In genomic region chr1:193035371-193036238, GRCm38 (mm10) we compare ENCODE assay signal across 8 mouse cellular contexts. TPM values are rescaled to one million over a fixed set of nuclear protein-coding genes. Genes with fewer than 3 reads are reported as not detected.
DNase-seq lines count a peak whose midpoint lies in the region; ATAC-seq and TF ChIP-seq lines count a peak whose summit lies in the region.

Gene Syt14 (minus strand): TSS chr1:193035775.

- no peaks in the 10 kb centered on the region for H3K36me3 ChIP-seq in kidney, adult 2 months (ENCODE audit: control insufficient read depth, insufficient read depth, low read length)
- H3K36me3 ChIP-seq in myocyte (ENCODE audit: control insufficient read depth, insufficient read depth), result no peaks in the 10 kb centered on the region
- no peaks in the 10 kb centered on the region for H3K36me3 ChIP-seq in stomach, embryonic 15.5 days

- WGBS in kidney, adult 2 months, result under 1% methylated on average over 61 of the region's 67 CpGs
- WGBS in stomach, embryonic 15.5 days, result under 1% methylated on average over 50 of the region's 67 CpGs

- TF ChIP-seq CTCF in kidney, adult 2 months (conservative IDR thresholded peaks at IDR 0.05; ENCODE audit: insufficient read depth, insufficient read length, low read depth, low read length), result no peak

- ATAC-seq in stomach, embryonic 15.5 days (ENCODE audit: insufficient read depth, low FRiP score, low read depth), result peak; percentile 99

- H3K27me3 ChIP-seq in kidney, adult 2 months (replicated peaks; ENCODE audit: control insufficient read depth, insufficient read depth, low read length), result no peaks in the 10 kb centered on the region
- H3K27me3 ChIP-seq in myocyte (ENCODE audit: control insufficient read depth, insufficient read depth, insufficient read length), result peaks cover 10% of the 10 kb centered on the region
- 0 out of 2 replicates have a peak, but pooled peaks cover 2% of the 10 kb centered on the region for H3K27me3 ChIP-seq in stomach, embryonic 15.5 days (replicated peaks)

- H3K27ac ChIP-seq in kidney, adult 2 months (ENCODE audit: insufficient read depth, low read depth, low read length), result no peak within 1 kb of the TSS
- H3K27ac ChIP-seq in stomach, embryonic 15.5 days, result 0 out of 2 replicates have a peak within 1 kb of the TSS, but pooled peaks have one; percentile 35

- H3K9ac ChIP-seq in stomach, embryonic 15.5 days, result peak within 1 kb of the TSS; percentile 48

- H3K4me1 ChIP-seq in kidney, adult 2 months (ENCODE audit: control insufficient read depth, insufficient read depth, low read length), result no peaks in the 10 kb centered on the region
- H3K4me1 ChIP-seq in stomach, embryonic 15.5 days, result peaks cover 9% of the 10 kb centered on the region; the same call in 1 of the 2 replicates

- no peak for TF ChIP-seq POLR2A in kidney, adult 2 months (IDR thresholded peaks at IDR 0.05; ENCODE audit: low read depth, low read length)
- no peak for TF ChIP-seq POLR2A in myocyte (IDR thresholded peaks at IDR 0.05; ENCODE audit: insufficient read length, low read depth)

- H3K9me3 ChIP-seq in stomach, embryonic 15.5 days, result no peaks in the 10 kb centered on the region

- peak; percentile 47 for DNase-seq in spleen, adult 12 weeks (ENCODE audit: low spot score)
- DNase-seq in spleen, adult 18-20 months, result no peak
- DNase-seq in embryo, embryonic 11 days, result peak; percentile 93
- peak; percentile 46 for DNase-seq in gastrocnemius, postnatal 25 days
- DNase-seq in kidney, adult 2 months, result peak; percentile 86
- DNase-seq in liver, result peak; percentile 97

- no peaks in the 10 kb centered on the region for H3K79me2 ChIP-seq in myocyte (ENCODE audit: control insufficient read depth, insufficient read depth)

- H3K4me3 ChIP-seq in kidney, adult 2 months (ENCODE audit: insufficient read depth, low read depth, low read length), result peak within 1 kb of the TSS; percentile 64
- H3K4me3 ChIP-seq in myocyte, result no peak within 1 kb of the TSS
- H3K4me3 ChIP-seq in stomach, embryonic 15.5 days (replicated peaks), result peak within 1 kb of the TSS; percentile 68

- no peak within 1 kb of the TSS for H3K4me2 ChIP-seq in myocyte (ENCODE audit: low read depth)
- peak within 1 kb of the TSS; percentile 92 for H3K4me2 ChIP-seq in stomach, embryonic 15.5 days

- H3ac ChIP-seq in myocyte (ENCODE audit: control insufficient read depth, insufficient read length), result no peak within 1 kb of the TSS

TF ChIP-seq in myocyte, 11 proteins besides CTCF, POLR2A, EP300 and RAD21:
- TF ChIP-seq POLR2AphosphoS2 (IDR thresholded peaks at IDR 0.05; ENCODE audit: insufficient read length, low read depth) (no peak), MYOD1 (IDR thresholded peaks at IDR 0.05; ENCODE audit: control insufficient read depth in 1 of 3, insufficient read length in 2 of 3, low read depth in 2 of 3) (peak in 1 of 3 experiments; percentile 34), REST (IDR thresholded peaks at IDR 0.05; ENCODE audit: insufficient read depth, insufficient read length) (peak; percentile 92), TCF3 (IDR thresholded peaks at IDR 0.05; ENCODE audit: insufficient read length, low read depth) (no peak), MAX (IDR thresholded peaks at IDR 0.05; ENCODE audit: low read depth) (no peak), MYOG (IDR thresholded peaks at IDR 0.05; ENCODE audit: control insufficient read depth in 1 of 3, insufficient read depth in 1 of 3, insufficient read length in 2 of 3, low read depth in 2 of 3) (peak in 1 of 3 experiments; percentile 21), E2F4 (IDR thresholded peaks at IDR 0.05; ENCODE audit: insufficient read depth) (no peak), CEBPB (IDR thresholded peaks at IDR 0.05; ENCODE audit: insufficient read depth, poor library complexity, severe bottlenecking) (no peak), TCF12 (IDR thresholded peaks at IDR 0.05; ENCODE audit: insufficient read depth, poor library complexity, severe bottlenecking) (no peak), USF1 (IDR thresholded peaks at IDR 0.05; ENCODE audit: low read depth) (no peak), SRF (IDR thresholded peaks at IDR 0.05; ENCODE audit: control insufficient read depth, insufficient read length, low read depth) (no peak)

RNA-seq across cellular contexts. Expression of gene Syt14, which starts in this region (rescaled TPM):
- under 1 TPM; 0.08 to 0.20 TPM for total RNA-seq in gastrocnemius, postnatal 25 days (2021)
- 1.2 and 1.7 TPM in 2 replicates for polyA plus RNA-seq in kidney, adult 2 months (2012; rRNA removed)
- polyA plus RNA-seq in myocyte (2012; fragmentation: generic; extraction: Trizol), result not detected
- 1.7 and 1.9 TPM in 2 replicates for polyA plus RNA-seq in stomach, embryonic 15.5 days (2015; fragmentation: Nextera tagmentation; extraction: Ambion mirVana)

Comparison
In these comparisons a context has a peak if more than half of its experiments do, and no peak if none do; other contexts are left out.
1. DNase-seq: peak in spleen, adult 12 weeks (single experiment), embryo, embryonic 11 days (single experiment), kidney, adult 2 months (single experiment) and liver (single experiment); none in spleen, adult 18-20 months (0 of 2).
2. Peak in DNase-seq in gastrocnemius, postnatal 25 days; RNA of the gene not detected or under 1 TPM.